Mouse (Mus musculus): ENCODE measurements around the gene Gabpb1.

The Gabpb1 gene

DNA sequence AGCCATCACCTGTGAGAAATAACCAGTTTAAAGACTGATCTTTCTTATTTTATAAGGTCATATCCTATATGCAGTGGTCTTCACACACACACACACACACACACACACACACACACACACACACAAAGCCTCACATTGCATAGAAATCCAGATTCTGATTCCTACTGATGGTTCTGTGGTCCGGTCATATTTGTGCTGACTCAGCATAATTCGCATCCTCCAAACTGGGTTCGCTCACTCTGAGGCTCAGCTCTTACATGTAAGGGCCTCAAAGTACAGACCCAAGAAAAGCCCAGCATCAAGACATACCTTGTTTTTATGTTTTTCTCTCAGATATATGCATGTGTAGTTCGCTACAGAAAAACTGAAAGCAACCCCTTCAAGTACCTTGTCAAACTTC, 84.8 kb downstream of the Gabpb1 start:
- DNase-seq = no peak

DNA sequence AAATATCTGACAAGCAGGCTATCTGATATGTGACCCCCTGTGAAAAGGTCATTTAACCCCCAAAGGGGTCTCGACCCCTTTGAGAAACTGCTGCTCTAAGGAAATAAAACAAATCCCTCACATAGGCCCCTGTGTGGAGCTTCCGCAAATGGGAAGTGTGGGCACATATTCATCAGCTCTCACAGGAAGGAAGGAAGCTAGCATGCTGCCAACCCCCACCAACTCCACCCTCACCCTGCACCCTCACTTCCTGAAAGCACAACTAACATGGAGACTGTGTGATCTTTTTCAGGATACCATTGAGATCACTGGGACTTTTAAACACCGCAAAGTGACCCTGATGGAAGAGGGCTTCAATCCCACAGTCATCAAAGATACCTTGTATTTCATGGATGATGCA, 88.7 kb downstream of the Gabpb1 start:
- DNase-seq = no peak

DNA sequence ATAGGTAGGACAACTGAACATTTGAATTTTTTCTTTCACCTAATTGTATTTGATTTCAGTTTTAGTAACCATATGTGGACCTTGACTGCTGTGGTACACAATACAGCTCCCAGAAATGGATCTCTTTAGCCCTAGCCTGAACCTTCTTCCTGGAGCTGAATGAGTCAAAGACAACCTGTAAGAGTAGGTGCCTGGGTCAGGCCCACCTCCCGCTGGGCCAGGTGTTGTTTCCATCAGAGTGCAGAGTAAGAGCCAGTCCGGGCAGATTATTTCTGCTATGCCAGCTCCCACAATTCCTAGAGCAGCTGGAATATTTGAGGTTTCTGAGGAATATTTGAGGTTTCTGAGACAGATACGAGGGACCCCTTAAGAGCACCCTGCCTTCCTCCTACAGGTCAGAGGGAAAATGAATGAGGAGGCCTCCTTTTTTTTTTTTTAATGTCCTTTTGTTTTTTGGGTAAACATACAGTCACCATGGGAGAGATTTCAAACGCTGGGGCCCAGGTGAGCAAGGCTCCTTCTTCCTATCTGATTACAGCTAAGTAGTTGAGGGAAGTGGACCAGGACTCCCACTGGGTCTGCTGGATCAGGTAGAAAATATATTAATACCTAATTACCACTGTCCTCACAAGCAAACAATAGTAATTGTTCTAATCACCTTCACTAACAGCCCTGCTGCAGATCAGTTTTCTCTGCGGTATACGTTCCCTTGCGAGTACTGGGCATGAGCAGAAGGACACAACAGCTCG, 91.3 kb downstream of the Gabpb1 start:
- no peak for DNase-seq

DNA sequence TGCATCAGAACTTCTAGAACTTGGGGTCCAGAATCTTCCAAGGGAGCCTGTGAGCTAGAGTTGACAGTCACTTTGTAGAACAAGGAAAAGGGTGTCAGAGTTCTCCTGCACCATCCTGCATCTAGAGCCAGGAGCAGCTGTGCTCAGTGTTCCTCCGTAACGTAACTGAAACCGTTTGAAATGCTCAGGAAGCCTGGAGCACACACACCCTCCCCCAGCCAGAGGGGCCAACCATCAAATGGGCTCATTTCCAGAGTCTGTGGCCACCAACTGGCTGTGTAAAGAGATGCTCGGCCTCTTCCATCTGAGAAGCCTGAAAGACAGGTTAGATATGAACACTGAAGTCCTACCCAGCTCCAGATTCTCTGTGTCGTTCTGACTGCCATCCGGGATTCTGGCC, 92.2 kb downstream of the Gabpb1 start:
- no peak for DNase-seq

DNA sequence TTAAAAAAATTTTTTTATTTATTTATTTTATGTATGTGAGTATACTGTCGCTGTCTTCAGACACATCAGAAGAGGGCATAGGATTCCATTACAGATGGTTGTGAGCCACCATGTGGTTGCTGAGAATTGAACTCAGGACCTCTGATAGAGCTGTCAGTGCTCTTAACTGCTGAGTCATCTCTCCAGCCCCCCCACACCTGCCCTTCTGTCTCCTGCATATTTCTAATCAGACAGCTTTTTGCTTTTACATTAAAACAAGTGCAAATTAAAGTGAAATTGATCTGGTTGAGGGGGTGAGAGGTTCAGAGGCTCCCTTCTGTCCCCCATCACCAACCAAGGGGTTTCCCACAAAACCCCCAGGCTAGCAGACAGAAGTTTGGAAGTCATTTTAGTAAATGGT, 96.9 kb downstream of the Gabpb1 start:
- DNase-seq = no peak
